Mouse (Mus musculus) heart, embryonic 12.5 days (tissue): ENCODE data around the gene Plscr1. TPM values are rescaled to one million over a fixed set of nuclear protein-coding genes. Genes with fewer than 3 reads are reported as not detected.

ENCODE experiments used
- ATAC-seq: fragments of 200-750 bp; cut with Nextera tagmentation; 2 replicates; pipeline ENCODE4 v1.8.0; 2017; ENCODE audit warnings: moderate TSS enrichment, moderate library complexity; ENCODE audit not compliant: insufficient number of reproducible peaks, low FRiP score
- H3K27ac ChIP-seq: fragments of 300-500 bp; sonication (generic); 2 replicates; pipeline ENCODE4 v1.5.1; 2016; ENCODE audit warnings: mild to moderate bottlenecking, moderate library complexity; ENCODE audit not compliant: poor library complexity, severe bottlenecking
- H3K27me3 ChIP-seq: fragments of 300-500 bp; sonication (generic); replicated peaks from 2 replicates; pipeline ENCODE4 v1.6.1; 2016; ENCODE audit warnings: mild to moderate bottlenecking, moderate library complexity
- H3K36me3 ChIP-seq: fragments of 300-500 bp; sonication (generic); 2 replicates; pipeline ENCODE4 v1.6.1; 2016; ENCODE audit warnings: mild to moderate bottlenecking, moderate library complexity
- H3K4me1 ChIP-seq: fragments of 300-500 bp; sonication (generic); replicated peaks from 2 replicates; pipeline ENCODE4 v1.6.1; 2016; ENCODE audit warnings: mild to moderate bottlenecking
- H3K4me2 ChIP-seq: fragments of 300-500 bp; sonication (generic); 2 replicates; pipeline ENCODE4 v1.6.1; 2016; ENCODE audit warnings: mild to moderate bottlenecking, moderate library complexity
- H3K4me3 ChIP-seq: fragments of 300-500 bp; sonication (generic); 2 replicates; pipeline ENCODE4 v1.5.1; 2016; ENCODE audit warnings: mild to moderate bottlenecking
- H3K9ac ChIP-seq: fragments of 300-500 bp; sonication (generic); 2 replicates; pipeline ENCODE4 v1.6.1; 2016; ENCODE audit warnings: mild to moderate bottlenecking, moderate library complexity
- H3K9me3 ChIP-seq: fragments of 300-500 bp; sonication (generic); replicated peaks from 2 replicates; pipeline ENCODE4 v1.6.1; 2016; ENCODE audit warnings: mild to moderate bottlenecking, moderate library complexity
- WGBS: fragments of 180-500 bp; shearing (Covaris S2); methylation state at CpG from one replicate; pipeline ENCODE4 v1.1.7; 2016; 5-methylcytosine and 5-hydroxymethylcytosine counted together
- polyA plus RNA-seq: library from polyadenylated mRNA; unstranded; fragments of >200 nt; fragmentation: Nextera tagmentation; extraction: Ambion mirVana; gene quantifications from 2 replicates; pipeline ENCODE4 v1.2.1, GENCODE M21; 2016

The Plscr1 gene
- polyA plus RNA-seq = 41.0 and 41.9 TPM in 2 replicates

DNA sequence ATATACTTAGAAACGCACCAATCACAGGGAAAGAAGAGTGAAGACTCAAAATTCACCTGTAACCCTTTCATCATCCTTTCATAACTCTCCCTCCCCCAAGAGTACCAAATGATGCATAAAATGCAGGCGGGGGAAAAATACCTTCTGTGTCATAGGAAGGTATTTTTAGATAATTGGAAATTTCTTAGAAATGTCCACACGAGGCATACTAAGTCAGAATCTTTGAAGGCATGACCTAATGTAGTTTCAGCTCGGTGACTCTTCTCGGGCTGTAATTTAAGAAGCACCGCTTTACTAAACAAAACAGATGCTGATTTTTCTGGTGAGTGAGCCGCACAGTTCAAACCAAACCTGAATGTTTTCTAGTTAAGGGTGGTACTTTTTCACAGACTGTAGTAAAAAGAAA lies at the start of gene Plscr1:
Gene Plscr1, plus strand, starts transcription at position 304 of the 406 bp plus-strand sequence.
- H3K27ac ChIP-seq = peak within 1 kb of the TSS; percentile 91
- no peak for ATAC-seq
- peak within 1 kb of the TSS; percentile 79 for H3K9ac ChIP-seq
- H3K36me3 ChIP-seq = no peaks in the 10 kb centered on the region
- 44% methylated on average over 7 of the region's 7 CpGs for WGBS
- H3K4me3 ChIP-seq = peak within 1 kb of the TSS; percentile 62
- H3K4me1 ChIP-seq = peaks cover 7% of the 10 kb centered on the region
- H3K4me2 ChIP-seq = peak within 1 kb of the TSS; percentile 59
- H3K27me3 ChIP-seq = no peaks in the 10 kb centered on the region
- no peaks in the 10 kb centered on the region for H3K9me3 ChIP-seq

DNA sequence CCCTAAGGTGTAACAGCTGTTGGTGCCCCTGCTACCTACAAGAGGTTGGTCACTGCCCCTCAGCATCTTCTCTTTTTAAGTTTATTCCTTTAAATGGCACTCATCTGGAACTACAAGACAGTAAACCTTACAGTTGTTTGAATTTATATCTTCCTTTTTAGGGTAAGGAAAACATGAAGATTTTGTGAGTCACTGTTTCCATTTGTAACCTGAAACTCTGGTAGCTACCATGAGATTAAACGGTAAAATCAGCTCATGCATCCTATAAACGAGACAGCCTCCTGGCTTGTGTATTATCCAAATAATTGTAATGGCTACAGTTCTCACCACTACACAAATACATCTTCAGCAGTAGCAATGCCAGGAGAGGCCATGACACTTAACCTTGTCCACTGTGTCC lies 45.2 kb upstream of the Plscr1 start:
- H3K36me3 ChIP-seq = no peaks in the 10 kb centered on the region
- WGBS = 49% methylated on average over 2 of the region's 2 CpGs
- no peak for ATAC-seq

GRCm38 (mm10) chr9:92207307-92207706 lies 42.2 kb upstream of the Plscr1 start:
- Histone ChIP-seq H3K4me2 (no peak overlapping the region), H3K27me3 (no peaks in the 10 kb centered on the region), H3K27ac (no peak overlapping the region), H3K36me3 (no peaks in the 10 kb centered on the region), H3K4me3 (no peak overlapping the region), H3K9ac (no peak overlapping the region), H3K9me3 (no peaks in the 10 kb centered on the region), H3K4me1 (no peaks in the 10 kb centered on the region)
- WGBS = 52% methylated on average over 4 of the region's 4 CpGs
- no peak for ATAC-seq

More for the DNA sequence above, 45.2 kb upstream of the Plscr1 start:
- Histone ChIP-seq H3K4me1 (no peaks in the 10 kb centered on the region), H3K27ac (no peak overlapping the region), H3K27me3 (no peaks in the 10 kb centered on the region), H3K9ac (no peak overlapping the region), H3K9me3 (no peaks in the 10 kb centered on the region), H3K4me3 (no peak overlapping the region), H3K4me2 (no peak overlapping the region)

GRCm38 (mm10) chr9:92207757-92208156 lies 41.8 kb upstream of the Plscr1 start:
- Histone ChIP-seq H3K4me2 (no peak overlapping the region), H3K4me1 (no peaks in the 10 kb centered on the region), H3K27me3 (no peaks in the 10 kb centered on the region), H3K27ac (no peak overlapping the region), H3K9me3 (no peaks in the 10 kb centered on the region), H3K36me3 (no peaks in the 10 kb centered on the region), H3K4me3 (no peak overlapping the region), H3K9ac (no peak overlapping the region)
- 68% methylated on average over 8 of the region's 8 CpGs for WGBS
- no peak for ATAC-seq

- 73% methylated on average over 3 of the region's 3 CpGs for WGBS
- Histone ChIP-seq H3K27me3 (no peaks in the 10 kb centered on the region), H3K4me1 (no peaks in the 10 kb centered on the region), H3K36me3 (no peaks in the 10 kb centered on the region), H3K9me3 (no peaks in the 10 kb centered on the region), H3K27ac (no peak overlapping the region), H3K4me3 (no peak overlapping the region), H3K4me2 (no peak overlapping the region), H3K9ac (no peak overlapping the region)
- no peak for ATAC-seq
Measured at GRCm38 (mm10) chr9:92209850-92210249, 39.7 kb upstream of the Plscr1 start.

GRCm38 (mm10) chr9:92210386-92210967 lies 39.1 kb upstream of the Plscr1 start:
- no peak for ATAC-seq
- Histone ChIP-seq H3K27me3 (no peaks in the 10 kb centered on the region), H3K4me1 (no peaks in the 10 kb centered on the region), H3K36me3 (no peaks in the 10 kb centered on the region), H3K27ac (no peak overlapping the region), H3K4me2 (no peak overlapping the region), H3K4me3 (no peak overlapping the region), H3K9me3 (no peaks in the 10 kb centered on the region), H3K9ac (no peak overlapping the region)
- WGBS = 73% methylated on average over 7 of the region's 7 CpGs

GRCm38 (mm10) chr9:92211048-92211447 lies 38.5 kb upstream of the Plscr1 start:
- H3K36me3 ChIP-seq = no peaks in the 10 kb centered on the region
- 36% methylated on average over 3 of the region's 3 CpGs for WGBS
- no peak for ATAC-seq

DNA sequence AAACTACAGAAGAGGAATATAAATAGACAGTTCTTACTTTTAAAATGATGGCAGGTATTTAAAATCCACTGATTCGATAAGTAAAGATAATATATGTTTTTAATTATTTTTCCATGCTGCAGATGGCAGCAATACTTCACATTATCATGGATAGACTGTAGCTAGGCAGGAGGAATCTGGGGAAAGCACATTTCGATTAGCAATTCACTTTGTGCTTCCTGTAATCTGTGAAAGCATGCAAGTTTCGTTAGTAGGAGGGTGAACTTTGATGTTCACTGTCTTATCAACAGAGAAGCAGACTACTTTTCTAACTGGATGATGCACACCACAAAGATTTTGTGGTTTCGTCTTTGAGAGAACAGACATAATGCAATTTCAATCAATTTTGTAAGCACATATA lies 32.1 kb upstream of the Plscr1 start:
- H3K9ac ChIP-seq = no peak overlapping the region
- no peaks in the 10 kb centered on the region for H3K27me3 ChIP-seq
- H3K9me3 ChIP-seq = no peaks in the 10 kb centered on the region
- no peak overlapping the region for H3K27ac ChIP-seq
- no peak for ATAC-seq
- WGBS = 48% methylated on average over 4 of the region's 4 CpGs
- no peak overlapping the region for H3K4me3 ChIP-seq
- no peak overlapping the region for H3K4me2 ChIP-seq
- no peaks in the 10 kb centered on the region for H3K4me1 ChIP-seq
- H3K36me3 ChIP-seq = no peaks in the 10 kb centered on the region

More at GRCm38 (mm10) chr9:92211048-92211447, 38.5 kb upstream of the Plscr1 start:
- no peak overlapping the region for H3K4me3 ChIP-seq
- no peak overlapping the region for H3K4me2 ChIP-seq
- no peaks in the 10 kb centered on the region for H3K27me3 ChIP-seq
- no peaks in the 10 kb centered on the region for H3K9me3 ChIP-seq
- H3K27ac ChIP-seq = no peak overlapping the region
- H3K9ac ChIP-seq = no peak overlapping the region
- H3K4me1 ChIP-seq = no peaks in the 10 kb centered on the region

DNA sequence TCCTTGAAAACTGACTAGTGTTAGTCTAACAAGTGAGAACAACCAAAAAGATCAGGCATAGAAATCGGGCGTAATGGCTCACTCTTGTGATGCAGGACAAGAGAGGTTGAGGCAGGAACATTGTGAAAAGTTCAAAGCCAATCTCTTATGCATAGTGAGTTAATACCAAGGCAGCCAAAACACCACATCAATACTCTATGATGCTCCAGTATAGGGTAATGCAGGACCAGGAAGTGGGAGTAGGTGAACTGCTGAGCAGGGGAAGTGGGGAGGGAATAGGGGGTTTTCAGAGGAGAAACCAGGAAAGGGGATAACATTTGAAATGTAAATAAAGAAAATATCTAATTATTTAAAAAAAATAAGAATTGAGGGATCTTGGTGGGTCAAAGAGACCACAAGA lies 31.7 kb upstream of the Plscr1 start:
- ATAC-seq = no peak
- Histone ChIP-seq H3K4me3 (no peak overlapping the region), H3K4me1 (no peaks in the 10 kb centered on the region), H3K27me3 (no peaks in the 10 kb centered on the region), H3K36me3 (no peaks in the 10 kb centered on the region), H3K27ac (no peak overlapping the region), H3K9me3 (no peaks in the 10 kb centered on the region), H3K9ac (no peak overlapping the region), H3K4me2 (no peak overlapping the region)
- 75% methylated on average over 2 of the region's 2 CpGs for WGBS

- Histone ChIP-seq H3K36me3 (no peaks in the 10 kb centered on the region), H3K27me3 (no peaks in the 10 kb centered on the region), H3K4me1 (no peaks in the 10 kb centered on the region), H3K4me3 (no peak overlapping the region), H3K9ac (no peak overlapping the region), H3K9me3 (no peaks in the 10 kb centered on the region), H3K4me2 (no peak overlapping the region), H3K27ac (no peak overlapping the region)
- ATAC-seq = no peak
- 48% methylated on average over 3 of the region's 3 CpGs for WGBS
Measured at GRCm38 (mm10) chr9:92220151-92220550, 29.4 kb upstream of the Plscr1 start.

- no peak for ATAC-seq
- Histone ChIP-seq H3K27ac (no peak overlapping the region), H3K4me3 (no peak overlapping the region), H3K9ac (no peak overlapping the region), H3K4me2 (no peak overlapping the region), H3K9me3 (no peaks in the 10 kb centered on the region), H3K4me1 (no peaks in the 10 kb centered on the region), H3K27me3 (no peaks in the 10 kb centered on the region), H3K36me3 (no peaks in the 10 kb centered on the region)
Measured at GRCm38 (mm10) chr9:92221480-92221879, 28.1 kb upstream of the Plscr1 start.

DNA sequence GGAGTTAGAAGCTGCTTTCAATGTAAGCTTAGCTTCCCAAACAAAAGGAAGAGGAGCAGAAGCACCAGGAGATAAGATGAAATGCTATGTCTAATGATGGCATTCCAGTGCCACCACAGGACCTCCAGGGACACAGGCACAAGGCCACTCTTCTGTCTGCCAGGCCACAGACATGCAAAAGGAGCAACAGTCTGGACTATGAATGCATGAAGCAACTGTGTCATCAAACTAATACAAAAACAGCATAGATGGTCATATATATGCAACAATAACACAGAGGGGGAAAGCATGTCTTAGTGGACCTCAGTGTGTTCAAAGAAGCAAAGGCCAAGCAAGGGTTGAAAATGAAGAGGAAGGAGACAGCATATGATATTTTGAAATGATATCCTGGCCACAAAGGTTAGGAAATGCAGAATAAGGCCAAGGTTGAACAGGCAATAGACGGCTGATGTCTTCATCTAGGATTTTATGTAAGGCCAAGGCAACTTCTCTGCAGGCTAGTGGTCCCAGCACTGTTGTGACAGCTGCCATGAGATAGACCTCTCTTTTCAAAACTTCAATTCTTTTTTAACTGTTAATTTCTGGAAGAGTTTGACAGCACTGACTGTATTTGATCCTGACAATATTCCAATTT lies 24.8 kb upstream of the Plscr1 start:
- Histone ChIP-seq H3K4me3 (no peak overlapping the region), H3K4me2 (no peak overlapping the region), H3K36me3 (no peaks in the 10 kb centered on the region), H3K4me1 (0 out of 2 replicates have a peak, but pooled peaks cover 1% of the 10 kb centered on the region), H3K9me3 (no peaks in the 10 kb centered on the region), H3K27me3 (no peaks in the 10 kb centered on the region), H3K27ac (no peak overlapping the region), H3K9ac (no peak overlapping the region)
- WGBS = 81% methylated on average over 1 of the region's 1 CpGs
- no peak for ATAC-seq
